In genomic region chr19:53165305-53166240, GRCm38 (mm10) we compare ENCODE assay signal across 10 mouse cellular contexts. TPM values are rescaled to one million over a fixed set of nuclear protein-coding genes. Genes with fewer than 3 reads are reported as not detected.
DNase-seq lines count a peak whose midpoint lies in the region; ATAC-seq lines count a peak whose summit lies in the region.
"Had no signal": no experiment of that assay in that cellular context is flagged by ENCODE, and none has a peak within 500 bp of the region (broad histone marks: within the 10 kb centered on the region; RNA-seq: fewer than 3 reads in every experiment).

No protein-coding gene starts in this region.

- peaks cover 10% of the 10 kb centered on the region for H3K4me1 ChIP-seq in embryonic facial prominence, embryonic 15.5 days
- H3K4me1 ChIP-seq in embryonic facial prominence, embryonic 10.5 days: peaks cover 14% of the 10 kb centered on the region

- H3K4me2 ChIP-seq in embryonic facial prominence, embryonic 15.5 days (replicated peaks): no peak overlapping the region
- H3K4me2 ChIP-seq: stomach, embryonic 15.5 days had no signal

- 40% methylated on average over 4 of the region's 4 CpGs for WGBS in embryonic facial prominence, embryonic 15.5 days
- 61% methylated on average over 4 of the region's 4 CpGs for WGBS in embryonic facial prominence, embryonic 10.5 days

- H3K27me3 ChIP-seq in embryonic facial prominence, embryonic 15.5 days: no peaks in the 10 kb centered on the region
- no peaks in the 10 kb centered on the region for H3K27me3 ChIP-seq in embryonic facial prominence, embryonic 10.5 days (replicated peaks; ENCODE audit: low read depth, poor library complexity, severe bottlenecking)
- H3K27me3 ChIP-seq: stomach, embryonic 15.5 days had no signal

- H3K36me3 ChIP-seq in embryonic facial prominence, embryonic 15.5 days: no peaks in the 10 kb centered on the region
- H3K36me3 ChIP-seq in embryonic facial prominence, embryonic 10.5 days (replicated peaks): peaks cover 3% of the 10 kb centered on the region; the same call in 1 of the 2 replicates
- H3K36me3 ChIP-seq: stomach, embryonic 15.5 days had no signal

- H3K9ac ChIP-seq in embryonic facial prominence, embryonic 15.5 days: no peak overlapping the region
- H3K9ac ChIP-seq: stomach, embryonic 15.5 days had no signal

- H3K9me3 ChIP-seq in embryonic facial prominence, embryonic 15.5 days (replicated peaks): no peaks in the 10 kb centered on the region
- no peaks in the 10 kb centered on the region for H3K9me3 ChIP-seq in embryonic facial prominence, embryonic 10.5 days
- H3K9me3 ChIP-seq: stomach, embryonic 15.5 days had no signal

- no peak overlapping the region for H3K27ac ChIP-seq in embryonic facial prominence, embryonic 15.5 days (replicated peaks)
- no peak overlapping the region for H3K27ac ChIP-seq in embryonic facial prominence, embryonic 10.5 days (replicated peaks)
- H3K27ac ChIP-seq: stomach, embryonic 15.5 days had no signal

- 0 out of 2 replicates have a peak, but pooled peaks have one; percentile 24 for ATAC-seq in embryonic facial prominence, embryonic 15.5 days (ENCODE audit: insufficient number of reproducible peaks, low FRiP score, low TSS enrichment, low read depth)

- no peak overlapping the region for H3K4me3 ChIP-seq in embryonic facial prominence, embryonic 15.5 days (replicated peaks)
- H3K4me3 ChIP-seq in embryonic facial prominence, embryonic 10.5 days: no peak overlapping the region
- H3K4me3 ChIP-seq: stomach, embryonic 15.5 days had no signal

- DNase-seq in embryonic facial prominence, embryonic 10.5 days (ENCODE audit: low spot score): no peak
- DNase-seq in layer of hippocampus, adult 11-12 months (ENCODE audit: low spot score): peak; percentile 62
- no peak for DNase-seq in layer of hippocampus, postnatal 36 days
- peak; percentile 86 for DNase-seq in Muller cell, postnatal 12 days (ENCODE audit: inconsistent ontology term)
- peak; percentile 76 to 84 for DNase-seq in cerebellum, postnatal 14 days
- no peak for DNase-seq in spleen, postnatal 10 days (ENCODE audit: low spot score in 2 of 2)
- DNase-seq in right cerebral cortex, adult 2 months (ENCODE audit: low spot score in 2 of 2): no peak
- DNase-seq: lung, adult 18-20 months had no signal

RNA-seq across cellular contexts. Expression of gene Add3, which starts 25.3 kb away (rescaled TPM):
- 73.1 and 79.4 TPM in 2 replicates for polyA plus RNA-seq in embryonic facial prominence, embryonic 15.5 days (2015; fragmentation: Nextera tagmentation; extraction: Ambion mirVana)
- polyA plus RNA-seq in embryonic facial prominence, embryonic 10.5 days (2016; fragmentation: Nextera tagmentation; extraction: Ambion mirVana): 61.7 and 67.2 TPM in 2 replicates
- 100 to 1,000 TPM; 124 TPM for total RNA-seq in layer of hippocampus, postnatal 36 days (2021)

Comparison
In these comparisons a context has a peak if more than half of its experiments do, and no peak if none do; other contexts are left out.
1. DNase-seq: peak in layer of hippocampus, adult 11-12 months (single experiment), Muller cell, postnatal 12 days (single experiment) and cerebellum, postnatal 14 days (2 of 2); none in embryonic facial prominence, embryonic 10.5 days (single experiment), layer of hippocampus, postnatal 36 days (0 of 2), spleen, postnatal 10 days (0 of 2) and right cerebral cortex, adult 2 months (0 of 2).